Mouse (Mus musculus) c-Kit-positive CD71-negative TER-119-negative erythroid progenitor cells, embryonic 14.5 days (primary cell): ENCODE measurements around the gene AI413582.

ENCODE experiments used
- DNase-seq: peaks from one replicate; pipeline ENCODE4 v3.0.0-alpha.2; 2013; ENCODE audit warnings: low read depth

AI413582 gene

DNA sequence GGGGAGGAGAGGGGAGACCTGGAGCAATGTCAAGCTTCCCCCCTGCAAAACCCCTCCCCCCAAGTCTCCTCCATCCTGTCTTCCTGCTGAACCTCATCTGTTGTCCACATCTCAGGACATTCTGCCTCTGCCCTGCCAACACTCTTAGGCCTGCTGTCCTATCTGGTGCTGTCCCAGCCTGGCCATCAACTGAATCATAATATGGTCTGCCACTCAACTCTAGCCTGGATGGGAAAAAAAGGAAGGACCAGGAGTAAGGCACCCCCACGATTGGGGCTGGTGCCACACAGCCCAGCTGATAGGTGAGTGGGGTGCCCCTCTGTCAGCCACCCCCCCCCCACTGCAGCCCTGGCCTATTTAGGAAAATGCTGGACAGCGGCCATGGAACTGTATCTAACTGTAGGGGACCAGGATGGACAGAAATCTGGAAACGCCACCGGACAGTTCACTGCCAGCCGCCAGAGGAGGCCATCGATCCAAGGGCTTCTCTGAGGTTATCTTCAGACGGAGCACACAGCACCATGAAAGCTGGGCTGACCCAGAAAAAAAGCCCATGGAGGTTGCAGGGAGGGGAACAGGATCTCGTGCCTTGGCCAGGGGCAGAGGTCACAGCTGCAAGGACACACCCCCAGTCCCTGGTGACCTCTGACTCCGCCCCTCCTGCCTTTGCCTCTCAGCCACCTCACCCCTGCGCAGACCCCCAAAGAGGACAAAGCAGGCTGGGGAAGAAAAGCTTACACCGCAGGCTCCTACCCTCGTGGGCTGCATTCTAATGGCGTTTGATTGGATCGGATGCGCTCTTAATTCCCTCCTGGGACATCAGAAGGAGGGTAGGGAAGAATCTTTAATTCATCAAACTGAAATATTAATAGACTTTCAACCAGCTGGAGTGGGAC, 46.6 kb downstream of the AI413582 start:
- no peak for DNase-seq

DNA sequence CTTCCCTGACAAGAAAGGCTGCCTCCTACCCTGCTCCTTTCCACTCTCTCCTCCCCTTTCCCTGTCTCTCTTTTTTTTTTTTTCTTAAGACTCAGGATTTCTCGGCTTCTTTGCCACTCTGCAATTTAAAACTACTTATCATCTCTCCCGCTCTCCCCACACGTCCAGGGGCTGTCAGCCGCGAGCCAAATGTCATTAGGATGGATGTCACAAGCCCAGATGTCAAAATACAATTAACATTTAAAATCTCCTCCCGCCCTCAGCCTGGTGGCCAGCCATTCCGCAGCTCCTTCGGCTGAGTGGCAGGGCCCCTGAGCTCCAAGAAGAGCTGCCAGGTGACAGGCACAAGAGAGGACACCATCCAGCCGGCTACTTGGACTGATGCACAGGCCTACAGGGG, 47.3 kb downstream of the AI413582 start:
- DNase-seq, result no peak

DNA sequence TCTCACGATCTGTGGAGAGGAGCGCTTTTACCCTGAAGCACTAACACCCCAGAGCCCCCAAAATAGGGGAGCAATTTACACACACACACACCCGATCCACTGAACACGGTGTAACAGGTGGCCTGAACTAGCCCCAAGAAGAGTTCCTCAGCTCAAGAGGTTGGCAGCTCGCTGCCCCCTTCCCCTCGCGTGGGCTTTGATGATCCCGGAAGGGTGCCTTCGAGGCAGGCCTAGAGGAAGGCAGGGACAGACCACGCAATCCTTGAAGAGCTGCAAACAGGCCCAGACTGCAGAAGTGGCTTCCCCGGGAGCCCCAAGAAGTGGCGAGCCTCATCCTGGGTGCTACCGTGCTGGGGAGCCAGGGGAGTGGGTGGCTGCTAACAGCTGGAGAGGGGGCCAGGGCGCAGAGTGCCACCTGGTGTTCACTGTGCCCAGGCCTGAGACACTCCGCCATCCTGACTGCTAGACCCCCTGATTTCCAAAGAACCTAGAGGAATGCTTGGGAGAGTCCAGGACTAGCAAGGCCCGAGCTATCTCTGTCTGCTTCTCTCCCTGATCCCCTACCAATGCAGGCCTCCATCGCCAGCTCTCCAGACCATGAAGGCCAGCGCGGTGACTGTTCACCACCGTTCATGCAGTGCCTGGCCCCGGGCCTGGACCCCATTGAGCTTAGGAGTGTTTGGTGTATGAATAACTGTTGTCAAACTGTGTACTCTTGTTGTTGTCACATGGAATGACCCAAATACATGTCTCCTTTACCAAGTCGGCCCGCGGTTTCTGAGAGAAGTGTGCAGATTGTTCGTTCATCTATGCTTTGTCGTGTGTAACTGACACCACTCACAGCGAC, 51.4 kb downstream of the AI413582 start:
- no peak for DNase-seq
